Mouse (Mus musculus) kidney, adult 9 months (tissue): Measurements from ENCODE around the gene Insm1.

Experiments used
- DNase-seq: peaks from one replicate; pipeline ENCODE4 v3.0.0; 2022

The Insm1 gene

DNA sequence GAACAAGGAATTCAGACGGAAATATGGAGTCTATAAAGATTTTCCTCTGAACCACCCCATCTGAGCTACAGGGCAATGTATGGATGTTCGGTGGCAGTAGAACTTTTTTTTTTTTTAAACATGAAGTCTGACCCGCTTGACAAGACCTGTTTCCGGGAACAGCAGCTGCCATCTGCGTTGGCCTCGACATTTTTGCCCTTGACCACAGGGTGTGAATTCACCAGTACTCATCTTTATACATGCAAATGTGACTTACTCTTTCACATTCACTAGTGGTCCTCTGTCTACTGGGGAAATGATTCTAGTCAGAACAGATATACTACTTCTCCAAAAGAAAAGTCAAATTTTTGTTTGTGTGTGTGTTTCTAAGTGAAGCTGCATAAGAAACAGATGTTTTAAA lies 4.1 kb downstream of the Insm1 start:
- no peak for DNase-seq

DNA sequence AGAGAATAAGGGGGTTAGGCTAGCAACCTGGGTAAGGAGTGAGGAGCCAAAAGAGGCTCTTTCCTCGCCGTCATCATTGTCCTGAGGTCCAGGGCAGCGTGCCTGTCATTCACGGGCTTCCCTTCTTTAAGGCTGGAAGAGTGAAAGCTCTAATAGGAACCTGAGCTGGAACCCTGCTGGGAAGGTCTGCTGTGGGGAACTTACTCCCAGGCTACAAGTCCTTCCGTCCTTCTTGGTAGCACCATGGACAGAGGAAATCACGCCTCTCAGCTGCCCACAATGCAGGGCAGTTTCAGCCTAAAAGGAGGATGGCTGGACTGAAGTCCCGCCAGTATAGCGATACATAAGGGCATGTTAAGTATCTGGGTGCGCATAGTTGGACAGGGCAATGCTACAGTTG lies 4.8 kb downstream of the Insm1 start:
- DNase-seq = peak; percentile 57

DNA sequence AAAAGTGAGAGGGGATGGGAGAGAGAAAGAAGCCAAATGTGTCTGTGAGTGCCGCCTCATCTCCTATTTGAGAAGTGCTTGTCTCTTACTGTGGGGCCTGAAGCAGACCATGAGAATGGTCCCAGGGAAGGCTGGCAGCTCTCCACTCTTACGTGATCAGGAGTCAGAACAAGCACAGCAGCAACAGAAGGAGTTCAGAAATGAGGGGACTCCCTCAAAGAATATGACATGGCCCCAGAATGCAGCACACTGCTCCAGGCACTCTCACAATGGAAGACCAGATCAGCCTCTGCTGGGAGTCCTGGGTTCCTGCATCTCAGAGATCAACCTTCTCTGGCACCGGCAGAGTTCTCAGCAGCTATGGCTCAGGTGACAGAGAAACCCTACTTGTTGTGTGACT lies 5.9 kb downstream of the Insm1 start:
- no peak for DNase-seq

DNA sequence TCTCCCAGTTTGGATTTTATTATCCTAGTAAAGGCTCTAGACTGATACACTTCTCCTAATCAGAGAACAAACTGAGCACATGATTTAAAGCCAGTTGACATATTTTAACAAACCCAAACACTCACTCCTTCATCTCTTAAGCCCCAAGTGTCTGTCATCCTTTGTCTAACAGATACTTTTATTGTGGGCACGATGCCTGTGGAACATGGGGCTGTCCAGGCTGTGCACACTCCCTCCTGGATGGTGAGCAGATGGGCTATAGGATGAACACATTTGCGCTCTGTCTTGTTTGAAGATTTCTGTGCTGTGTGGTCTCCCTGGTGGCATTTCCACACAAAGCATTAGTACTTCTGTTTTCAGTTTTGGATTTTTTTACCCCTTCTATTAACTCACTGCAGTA lies 6.7 kb downstream of the Insm1 start:
- DNase-seq = no peak

DNA sequence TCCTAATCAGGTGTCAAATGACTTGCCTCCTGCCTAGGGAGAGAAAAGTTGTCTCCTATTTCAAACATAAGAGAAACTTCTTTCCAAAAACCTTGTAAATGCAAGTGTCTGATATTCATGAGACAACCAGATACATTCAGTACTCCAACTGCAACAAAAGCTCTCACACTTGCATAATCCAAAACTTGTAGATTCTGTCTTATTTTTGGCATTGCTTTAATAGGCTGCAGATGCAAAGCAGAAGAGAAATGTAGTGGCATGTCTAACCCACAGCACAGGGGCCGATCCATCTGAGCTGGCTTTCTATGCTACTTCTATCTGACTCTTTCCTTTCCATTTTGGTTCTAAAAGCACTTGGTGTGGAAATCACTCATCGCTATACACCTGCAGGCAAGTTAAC lies 9.8 kb downstream of the Insm1 start:
- no peak for DNase-seq

DNA sequence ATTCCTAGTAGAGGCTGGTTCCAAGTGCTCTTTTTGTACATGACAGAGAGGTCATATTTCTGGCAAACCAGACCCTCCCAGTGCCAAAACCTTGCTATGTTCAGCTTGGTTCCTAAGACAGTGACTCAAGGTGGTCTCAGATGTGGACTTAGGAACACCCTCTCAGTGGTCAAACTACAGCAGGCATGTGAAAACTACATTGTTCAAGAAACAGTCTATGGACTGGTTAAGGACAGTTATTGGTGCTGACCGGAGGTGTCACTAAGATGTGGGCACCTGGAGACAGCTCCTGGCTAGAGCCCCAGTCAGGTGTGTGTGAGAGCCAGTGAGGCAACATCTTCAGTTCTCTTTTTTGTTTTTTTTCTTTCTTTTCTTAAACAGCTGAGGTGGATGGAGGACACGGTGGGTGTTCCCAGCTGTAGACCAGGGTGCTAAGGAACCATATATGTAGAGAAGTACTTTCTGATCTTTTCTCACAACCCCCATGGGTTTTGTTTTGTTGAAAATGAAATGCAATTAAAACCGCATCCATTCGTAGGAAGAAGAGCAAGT lies 17.6 kb downstream of the Insm1 start:
- no peak for DNase-seq

DNA sequence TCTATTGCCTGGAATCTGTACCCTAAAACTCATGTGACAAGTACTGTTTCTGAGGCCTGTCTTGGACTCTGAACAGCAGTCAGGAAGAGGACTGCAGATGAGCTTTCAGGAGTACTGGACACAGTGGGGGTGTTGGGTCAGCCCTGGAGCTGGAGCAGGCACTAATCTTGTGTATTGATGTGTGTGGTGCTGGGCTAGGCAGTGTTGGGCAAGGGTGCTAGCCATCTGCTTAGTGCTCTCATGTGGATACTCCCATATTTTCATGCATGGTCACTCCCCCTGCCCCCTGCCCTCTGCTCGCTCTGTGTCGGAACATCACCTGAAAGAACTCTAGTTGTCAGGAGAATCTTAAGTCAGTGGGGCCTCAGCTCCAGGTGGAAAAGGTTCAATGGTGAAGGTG lies 22.3 kb downstream of the Insm1 start:
- no peak for DNase-seq

DNA sequence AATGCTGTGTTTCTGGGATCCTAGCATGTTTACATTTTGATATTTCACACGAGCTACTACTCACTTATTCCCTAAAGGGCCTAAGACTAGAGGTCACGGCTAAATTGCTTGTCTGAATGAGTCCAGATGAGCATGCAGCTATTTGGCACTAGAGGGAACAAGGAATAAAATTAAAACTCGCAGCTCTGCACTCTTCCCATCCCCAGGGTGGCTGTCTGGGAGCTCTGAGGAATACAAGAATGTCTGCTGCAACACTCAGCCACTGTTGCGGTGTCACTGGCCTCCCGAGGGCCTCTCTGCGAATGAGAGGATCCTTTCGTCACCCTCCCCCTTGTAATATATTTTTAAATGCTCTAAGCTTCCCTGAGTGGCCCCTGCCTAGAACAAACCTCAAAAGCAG lies 23.7 kb downstream of the Insm1 start:
- DNase-seq = no peak

DNA sequence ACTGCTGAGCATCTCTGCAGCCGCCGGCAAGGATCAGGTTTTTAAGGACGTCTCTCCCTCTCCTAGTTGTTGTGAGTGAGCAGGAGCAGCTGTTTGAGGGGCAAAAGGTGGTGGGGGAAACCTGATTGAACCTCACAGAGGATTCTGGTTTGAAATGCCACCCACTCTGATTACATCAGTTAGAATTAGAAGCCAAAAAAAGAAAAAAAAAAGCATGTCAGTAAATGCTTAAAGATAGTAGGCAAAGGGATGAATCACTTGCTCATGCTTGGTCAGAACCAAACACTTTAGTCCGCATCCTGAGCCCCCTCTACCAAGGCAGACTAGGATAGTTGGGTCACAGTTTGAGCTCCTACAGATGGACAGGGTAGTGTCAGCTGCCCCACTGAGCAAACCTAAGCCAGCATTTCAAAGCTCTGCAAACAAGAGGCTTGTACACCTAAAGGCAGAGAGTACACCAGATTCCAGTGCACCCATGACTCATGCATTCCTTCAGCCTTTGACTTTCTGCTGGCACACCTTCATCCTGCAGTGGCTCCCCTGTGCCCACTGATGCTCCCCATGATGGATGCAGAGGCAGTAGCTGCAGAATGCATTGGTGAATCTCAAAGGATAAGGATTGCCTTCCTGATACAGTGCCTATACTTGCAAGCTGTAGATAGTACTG lies 24.8 kb downstream of the Insm1 start:
- DNase-seq = no peak

DNA sequence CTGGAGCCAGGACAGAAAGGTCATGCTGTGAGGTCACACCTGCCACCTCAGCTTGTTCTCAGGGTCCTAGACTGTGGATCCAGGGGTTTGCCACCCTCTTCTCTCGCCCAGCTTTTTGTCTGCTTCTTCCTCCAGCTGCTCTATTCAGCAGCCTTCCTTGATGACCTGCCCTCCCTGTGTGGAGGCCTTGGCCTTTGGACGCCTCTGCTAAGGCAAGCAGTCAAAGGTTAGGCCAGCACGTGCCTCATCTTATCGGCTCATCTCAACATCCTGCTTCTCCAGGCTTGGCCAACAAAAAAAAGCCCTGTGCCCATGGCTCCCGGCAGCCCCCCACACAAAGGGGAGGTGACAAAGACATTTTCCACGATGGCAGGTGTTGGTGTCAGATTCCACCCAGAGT lies 25.9 kb downstream of the Insm1 start:
- no peak for DNase-seq

DNA sequence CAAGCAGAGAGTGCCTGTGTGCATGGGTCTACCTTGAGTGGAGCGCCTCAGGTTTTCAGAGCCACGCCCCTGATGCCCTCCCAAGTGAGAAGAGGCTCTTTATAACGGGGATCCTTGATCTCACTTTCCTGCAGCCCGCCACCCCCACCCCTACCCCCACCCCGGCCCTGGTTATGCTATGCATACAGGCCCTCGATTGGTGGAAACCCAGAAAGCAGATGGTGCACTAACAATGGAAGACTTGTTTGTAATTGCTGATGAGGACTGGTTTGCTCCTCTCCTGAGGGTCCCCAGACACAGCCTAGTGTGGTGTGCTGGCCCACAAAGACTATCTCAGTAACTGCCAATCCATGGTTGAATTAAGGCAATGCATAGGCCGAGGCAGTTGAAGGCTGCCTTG lies 27.3 kb downstream of the Insm1 start:
- DNase-seq = no peak

DNA sequence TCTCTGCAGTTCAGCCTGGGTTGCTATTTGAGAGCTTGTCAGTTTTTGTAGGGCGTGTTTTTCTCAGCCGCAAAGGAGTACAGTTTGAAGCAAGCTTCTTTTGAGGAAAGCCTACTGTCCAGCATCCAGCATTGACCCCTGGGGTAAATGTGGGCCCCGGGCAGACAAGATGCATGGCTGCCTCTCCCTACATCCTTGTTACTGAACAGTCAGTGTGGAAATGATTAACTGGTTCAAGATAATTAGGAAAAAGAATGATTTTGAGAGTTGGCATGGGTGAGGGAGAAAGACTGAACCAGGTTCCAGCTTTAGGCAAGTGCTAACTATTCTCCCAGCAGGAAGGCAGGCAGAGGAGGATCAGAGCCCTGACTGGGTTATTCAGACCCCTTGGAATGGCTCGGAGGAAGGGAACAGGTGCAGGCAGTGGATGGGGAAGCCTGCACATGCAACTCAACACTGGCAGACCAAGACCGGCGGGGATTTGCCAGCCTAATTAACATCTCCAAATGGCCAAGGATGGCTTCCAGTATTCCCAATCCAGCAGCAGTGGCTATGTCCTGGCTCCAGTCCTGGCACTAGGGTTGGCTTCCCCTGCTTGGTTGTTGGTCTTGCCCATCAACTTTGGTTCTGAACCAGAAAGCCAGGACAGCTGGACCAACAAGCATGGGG lies 28.6 kb downstream of the Insm1 start:
- DNase-seq = peak; percentile 7

DNA sequence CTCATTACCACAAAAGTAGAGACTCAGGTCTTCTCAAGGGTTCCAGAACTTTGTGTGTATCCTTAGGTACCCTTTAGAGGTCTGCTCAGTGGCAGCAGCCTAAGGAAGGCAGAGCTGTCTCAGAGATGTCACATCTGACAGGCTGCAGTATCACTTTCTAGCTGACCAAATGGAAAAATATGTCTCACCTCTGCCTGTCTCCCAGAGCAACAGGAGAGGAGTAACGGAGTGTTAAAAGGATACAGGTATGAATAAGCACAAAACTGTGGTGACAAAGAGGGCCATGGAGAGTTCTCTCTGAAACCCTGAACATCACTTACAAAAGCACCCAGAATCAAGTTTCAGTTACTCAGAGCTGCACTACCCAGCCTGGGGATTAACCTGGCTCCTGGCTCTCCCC lies 32.7 kb downstream of the Insm1 start:
- DNase-seq = no peak

DNA sequence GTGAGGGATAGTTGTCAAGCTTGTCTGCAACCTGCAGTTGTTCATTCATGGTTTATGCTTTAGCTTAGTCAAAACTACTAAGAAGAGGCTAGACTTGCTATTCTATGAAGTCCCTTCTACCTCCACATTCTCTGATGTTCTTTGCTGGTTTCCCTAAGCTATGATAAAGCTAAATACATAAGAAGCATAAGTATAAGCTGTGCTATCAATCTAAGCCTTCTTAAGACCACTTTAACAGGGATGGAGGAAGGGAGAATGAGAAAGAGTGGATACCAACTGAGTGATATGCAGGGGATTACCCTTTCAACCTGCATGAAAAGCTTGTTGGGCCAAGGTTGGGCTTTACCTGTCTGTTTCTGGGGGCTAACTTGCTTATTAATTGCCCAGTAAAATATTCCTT lies 33.9 kb downstream of the Insm1 start:
- no peak for DNase-seq

DNA sequence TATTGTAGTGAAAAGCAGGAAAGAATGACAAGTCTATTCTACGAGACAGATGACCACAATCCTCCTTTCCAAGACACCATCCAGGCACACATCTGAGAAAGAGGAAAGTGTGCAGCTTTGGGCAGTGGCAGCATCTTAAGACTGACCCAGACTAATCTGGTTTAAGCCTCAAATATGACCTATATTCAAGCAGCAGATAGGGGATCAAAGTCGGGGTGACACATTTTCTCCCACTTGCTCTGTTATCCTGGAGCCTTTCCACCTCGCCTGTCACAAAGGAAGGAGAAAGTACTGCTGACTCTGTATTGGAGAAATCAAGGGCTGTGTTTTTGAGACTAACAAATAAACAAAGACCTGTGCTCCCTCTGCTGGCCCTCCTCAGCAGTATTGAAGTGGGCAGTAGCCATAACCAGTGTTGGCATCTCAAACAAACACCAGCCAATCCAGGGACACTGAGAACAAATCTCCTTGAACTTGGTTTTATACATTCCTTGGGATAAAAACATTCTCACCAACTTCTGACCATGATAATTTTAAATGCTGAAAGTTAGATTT lies 34.7 kb downstream of the Insm1 start:
- peak; percentile 13 for DNase-seq

DNA sequence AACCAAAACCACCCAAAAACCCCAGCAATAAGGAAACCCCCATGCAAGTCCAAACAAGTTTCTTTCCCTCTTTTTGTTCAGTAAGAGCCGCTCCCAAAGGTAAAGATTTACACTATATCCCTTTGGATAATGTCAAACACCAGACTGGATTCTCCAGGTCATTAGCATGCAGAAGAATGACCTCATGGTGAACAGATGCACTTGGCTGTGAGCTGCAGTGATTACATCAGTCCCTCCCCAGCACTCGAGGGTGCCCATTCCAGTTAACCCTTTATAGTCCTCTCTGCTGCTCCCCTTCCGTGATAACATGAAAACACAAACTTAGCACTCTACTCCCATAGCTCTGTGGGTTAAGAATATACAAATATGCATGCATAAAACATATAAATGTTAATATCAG lies 35.3 kb downstream of the Insm1 start:
- no peak for DNase-seq

DNA sequence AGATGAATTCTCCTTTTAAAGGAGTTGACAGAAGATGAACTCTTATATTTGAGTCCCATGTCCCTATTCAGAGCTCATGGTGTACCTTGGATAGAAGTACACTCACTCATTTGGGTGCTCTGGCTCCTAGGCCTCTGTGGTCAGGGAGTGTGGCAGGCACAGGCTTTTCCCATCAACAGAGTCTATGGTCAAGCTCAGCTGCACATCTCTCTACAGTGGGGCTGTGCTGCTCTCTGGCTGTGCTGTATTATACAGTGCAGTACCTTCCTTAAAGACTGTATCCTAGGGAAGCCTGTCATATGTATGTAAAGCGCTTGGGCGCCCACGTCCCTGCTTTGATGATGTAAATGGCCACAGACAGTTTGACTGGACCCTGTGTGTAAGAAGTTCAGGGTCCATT lies 35.9 kb downstream of the Insm1 start:
- no peak for DNase-seq

DNA sequence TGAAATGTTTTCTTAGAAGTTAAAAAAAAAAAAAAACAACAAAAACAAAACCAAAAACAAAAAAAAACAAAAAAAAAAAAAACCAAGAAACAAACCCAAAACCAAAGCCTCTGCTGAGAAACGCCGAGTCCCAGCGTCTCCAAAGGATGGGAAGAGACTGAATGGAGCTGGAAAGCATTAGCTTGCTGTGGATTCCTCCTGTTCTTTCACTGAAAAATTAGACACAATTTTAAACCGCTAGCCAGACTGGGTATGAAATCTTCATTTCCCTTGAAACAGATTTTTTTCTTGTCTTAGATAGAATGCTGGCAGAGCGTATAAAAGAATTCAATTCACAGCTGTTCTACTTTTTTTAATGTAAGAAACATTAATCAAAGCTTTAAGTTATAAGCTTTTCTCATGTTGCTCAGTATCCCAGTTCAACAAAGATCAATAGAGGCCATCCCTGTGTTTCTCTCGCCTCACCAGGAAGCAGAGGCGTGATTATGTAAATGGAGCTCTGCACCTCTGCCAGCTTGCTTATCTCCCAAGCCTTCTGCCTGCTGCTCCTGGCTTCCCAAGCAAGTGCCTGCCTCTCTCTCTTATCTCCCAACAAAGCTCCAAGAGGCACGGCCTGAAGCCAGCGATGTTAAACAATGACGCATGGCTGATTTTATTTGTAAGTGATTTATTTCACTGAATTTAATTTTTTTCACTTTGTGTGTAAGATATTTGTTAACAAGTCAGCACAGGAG lies 37.2 kb downstream of the Insm1 start:
- DNase-seq = no peak

DNA sequence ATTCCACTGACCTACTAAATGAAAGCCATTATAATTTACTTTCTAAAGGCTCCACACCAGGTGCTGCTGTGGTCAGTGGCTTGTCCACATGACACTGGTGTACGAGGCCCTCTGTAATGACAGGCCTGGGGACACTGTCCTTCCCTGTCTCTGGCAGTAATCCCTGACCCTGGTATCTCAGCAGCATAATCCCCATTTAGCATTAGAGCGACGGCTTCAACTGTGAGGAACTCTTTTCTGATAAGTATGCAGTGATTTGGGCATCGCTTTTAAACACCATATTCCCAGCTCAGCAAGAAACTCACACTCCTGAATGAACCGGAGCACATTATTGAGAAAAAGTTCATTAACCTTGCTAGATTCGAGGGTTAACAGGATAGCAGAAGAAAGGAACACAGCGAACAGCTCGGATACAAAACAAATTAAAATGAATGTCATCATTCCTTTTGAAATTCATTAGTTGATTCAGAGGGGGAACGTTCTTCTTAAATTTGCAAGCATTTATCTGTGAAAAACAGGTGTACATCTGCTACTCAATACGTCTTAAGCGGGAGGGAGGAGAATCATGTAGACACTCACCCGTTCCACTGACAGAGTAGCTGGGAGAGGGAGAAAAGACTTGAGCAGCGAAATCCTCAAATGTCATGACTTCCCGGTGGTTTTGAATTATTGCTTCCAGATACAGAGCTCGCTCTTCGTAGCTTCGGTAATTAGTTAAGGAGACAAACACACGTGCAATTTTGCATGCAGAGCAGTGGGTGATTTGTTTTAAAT lies 38.3 kb downstream of the Insm1 start:
- DNase-seq = no peak

DNA sequence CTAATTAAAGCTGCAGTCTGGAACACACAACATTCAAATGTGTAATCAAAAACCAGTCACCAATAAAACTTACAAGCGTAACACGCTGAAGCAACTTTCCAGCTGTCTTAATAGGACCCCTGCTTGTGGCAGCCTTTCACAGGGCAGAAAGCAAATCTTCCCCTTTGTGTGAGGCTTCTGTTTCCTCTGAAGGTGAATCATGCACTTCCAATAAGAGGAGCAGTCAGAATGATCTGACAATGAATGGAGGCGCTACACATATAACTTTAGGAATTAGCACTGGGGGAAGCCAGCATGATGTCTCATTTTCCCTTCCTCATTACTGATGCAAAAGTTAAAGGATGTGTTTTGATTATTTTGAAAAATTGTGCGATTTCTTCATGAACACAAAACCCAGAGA lies 39.4 kb downstream of the Insm1 start:
- DNase-seq = no peak

DNA sequence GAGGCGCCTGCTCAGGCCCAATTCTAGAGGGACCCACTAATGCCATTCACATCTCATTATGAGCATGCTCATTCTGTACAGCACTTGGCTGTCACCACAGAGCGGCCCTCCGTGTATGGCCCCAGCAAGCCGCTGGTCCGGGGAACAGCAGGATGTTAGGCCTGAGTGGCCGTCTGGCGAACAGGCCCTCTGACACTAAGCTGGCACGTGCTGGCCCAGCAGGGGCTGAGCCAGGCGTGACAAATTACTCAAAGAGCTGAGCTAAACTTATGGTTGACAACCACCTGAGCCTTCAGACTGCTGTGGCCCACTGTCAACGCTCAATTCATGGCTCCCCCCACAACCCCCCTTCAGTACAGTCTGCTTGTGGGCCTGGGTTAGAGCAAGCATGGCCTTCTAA lies 40.5 kb downstream of the Insm1 start:
- DNase-seq = no peak

DNA sequence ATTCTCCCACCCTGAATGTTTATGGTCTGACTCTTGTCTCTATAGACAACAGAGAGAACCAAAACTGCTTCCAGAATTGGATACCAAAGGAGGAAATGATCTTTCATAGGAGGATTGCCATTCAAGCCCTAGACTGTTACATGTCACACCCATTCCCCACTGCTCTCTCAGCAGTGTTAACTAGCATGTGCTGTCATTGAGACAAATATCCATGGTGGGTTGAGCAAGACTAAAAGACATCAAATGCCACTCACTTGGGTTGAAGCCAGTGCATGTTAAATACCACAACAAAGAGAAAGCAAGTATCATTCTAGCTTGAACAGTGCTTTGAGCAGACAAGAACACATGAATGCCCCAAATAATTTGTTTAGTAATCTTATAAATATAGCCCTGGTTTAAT lies 41.2 kb downstream of the Insm1 start:
- DNase-seq = no peak

DNA sequence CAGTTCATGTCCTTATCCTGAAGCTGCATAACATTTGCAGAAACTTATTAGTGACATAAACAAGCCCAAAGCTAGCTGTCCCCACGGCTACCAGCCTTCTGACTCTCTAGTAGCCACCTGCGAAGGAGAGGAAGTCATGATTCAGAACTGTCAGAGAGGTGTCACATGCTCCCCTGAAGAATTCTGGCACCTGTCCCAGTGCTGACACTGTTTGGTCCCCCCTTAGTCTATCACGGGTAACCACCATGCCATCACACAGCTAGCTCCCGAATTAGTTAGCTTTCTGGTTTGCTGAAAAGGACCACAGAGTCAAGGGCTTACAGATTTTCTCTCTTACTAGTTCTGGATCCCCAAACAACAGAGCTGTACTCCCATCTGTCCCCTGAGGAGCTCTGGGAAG lies 43.3 kb downstream of the Insm1 start:
- DNase-seq = no peak
